Mouse (Mus musculus) lung, embryonic 14.5 days (tissue): ENCODE results near the gene Fermt2. TPM values are rescaled to one million over a fixed set of nuclear protein-coding genes. Genes with fewer than 3 reads are reported as not detected.

ENCODE experiments used
- ATAC-seq: fragments of 200-750 bp; cut with Nextera tagmentation; 2 replicates; pipeline ENCODE4 v1.8.0; 2017; ENCODE audit warnings: mild to moderate bottlenecking, moderate TSS enrichment, moderate library complexity; ENCODE audit not compliant: insufficient read depth
- DNase-seq: peaks from one replicate; pipeline ENCODE4 v3.0.0-alpha.2; 2015
- H3K27ac ChIP-seq: fragments of 300-500 bp; sonication (generic); 2 replicates; pipeline ENCODE4 v1.5.1; 2014; ENCODE audit warnings: low read depth, mild to moderate bottlenecking, moderate library complexity
- H3K27me3 ChIP-seq: fragments of 300-500 bp; sonication (generic); 2 replicates; pipeline ENCODE4 v1.6.1; 2014; ENCODE audit warnings: low read length, control low read depth; ENCODE audit not compliant: insufficient read depth
- H3K36me3 ChIP-seq: fragments of 300-500 bp; sonication (generic); 2 replicates; pipeline ENCODE4 v1.6.1; 2014; ENCODE audit warnings: control low read depth; ENCODE audit not compliant: insufficient read depth
- H3K4me1 ChIP-seq: fragments of 300-500 bp; sonication (generic); 2 replicates; pipeline ENCODE4 v1.6.1; 2014; ENCODE audit warnings: antibody characterized with exemption, control low read depth; ENCODE audit not compliant: insufficient read depth
- H3K4me2 ChIP-seq: fragments of 300-500 bp; sonication (generic); 2 replicates; pipeline ENCODE4 v1.6.1; 2014; ENCODE audit warnings: mild to moderate bottlenecking
- H3K4me3 ChIP-seq: fragments of 300-500 bp; sonication (generic); 2 replicates; pipeline ENCODE4 v1.5.1; 2014; ENCODE audit warnings: low read depth, low read length
- H3K9ac ChIP-seq: fragments of 300-500 bp; sonication (generic); 2 replicates; pipeline ENCODE4 v1.6.1; 2014
- H3K9me3 ChIP-seq: fragments of 300-500 bp; sonication (generic); 2 replicates; pipeline ENCODE4 v1.6.1; 2016; ENCODE audit warnings: low read depth, low read length, control low read depth
- CTCF ChIP-seq: IDR thresholded peaks from 2 replicates; pipeline ENCODE4 v1.5.1; 2016; ENCODE audit warnings: antibody characterized with exemption, low read depth
- WGBS: fragments of 180-500 bp; shearing (Covaris S2); extraction: QIAGEN DNeasy Blood & Tissue Kit; methylation state at CpG from one replicate; pipeline ENCODE4 v1.1.7; 2014; 5-methylcytosine and 5-hydroxymethylcytosine counted together
- polyA plus RNA-seq: library from polyadenylated mRNA; unstranded; fragments of >200 nt; fragmentation: Nextera tagmentation; extraction: Ambion mirVana; gene quantifications from 2 replicates; pipeline ENCODE4 v1.2.1, GENCODE M21; 2014

Fermt2 gene
- polyA plus RNA-seq, 1 experiment from 2014 or later = 209 TPM

DNA sequence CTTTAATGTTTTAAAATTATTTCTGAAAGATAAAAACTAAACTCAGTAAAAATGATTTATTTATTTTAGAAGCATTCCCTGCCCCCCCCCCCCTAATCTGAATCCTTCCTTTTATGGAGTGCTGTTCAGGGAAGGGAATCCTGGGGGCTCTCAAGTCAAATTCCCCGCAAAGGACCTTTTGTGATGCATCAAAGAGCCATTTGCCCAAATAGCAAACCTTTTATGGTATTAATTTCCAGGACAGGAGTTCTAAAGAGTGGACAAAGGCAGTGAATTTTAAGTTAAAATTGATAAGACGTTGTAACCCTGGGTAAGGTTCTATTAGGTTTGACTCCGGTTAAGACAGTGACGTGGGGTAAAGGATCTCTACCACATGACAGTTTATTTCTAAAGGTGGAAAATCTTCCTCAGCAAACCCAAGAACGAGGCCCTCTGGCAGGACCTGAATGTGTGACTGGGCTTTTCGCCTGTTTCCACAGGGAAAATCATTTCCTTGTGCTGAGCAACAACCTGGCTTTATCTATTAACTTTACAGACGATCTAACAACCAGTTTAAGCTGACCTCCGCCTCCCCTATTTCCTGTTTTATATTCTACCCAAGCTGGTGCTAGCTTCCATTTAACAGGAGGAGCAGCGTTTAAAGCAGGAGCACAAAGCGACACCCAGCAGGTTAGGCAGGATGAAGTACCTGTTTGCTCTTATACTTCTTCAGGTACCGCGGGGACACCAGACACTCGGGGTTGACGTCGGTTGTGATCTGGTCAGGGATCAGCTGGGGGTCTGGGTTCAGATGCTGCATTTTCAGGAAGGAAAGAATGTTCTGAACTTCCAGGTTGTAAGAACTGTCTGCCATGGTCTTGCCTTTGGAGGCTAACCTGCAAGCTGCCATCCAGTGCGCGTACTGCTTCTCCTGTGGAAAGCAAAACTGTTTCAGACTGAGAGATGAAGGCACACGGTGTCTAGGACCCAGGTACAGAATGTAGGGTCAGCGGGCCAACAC, 65.6 kb downstream of the Fermt2 start:
- WGBS = 50% methylated on average over 19 of the region's 19 CpGs

DNA sequence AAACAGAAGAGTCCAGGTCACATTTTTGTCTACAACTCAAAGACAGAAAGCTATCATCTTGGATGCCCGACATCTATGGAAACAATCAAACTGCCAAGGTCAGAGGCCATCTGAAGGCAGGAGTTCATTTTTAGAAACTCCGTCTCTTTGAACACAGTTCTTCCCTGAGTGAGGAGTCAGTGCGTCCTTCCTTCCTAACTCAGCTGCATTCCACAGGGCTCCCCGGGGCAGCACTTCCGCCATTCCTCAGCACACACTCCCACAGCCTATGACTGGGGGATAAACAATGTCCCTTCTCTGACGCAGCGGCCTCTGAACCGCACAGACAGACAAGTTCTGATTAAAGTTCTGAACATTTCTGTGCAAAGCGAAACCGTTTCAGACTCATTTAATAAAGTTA, 66.3 kb downstream of the Fermt2 start:
- TF ChIP-seq CTCF = no peak
- no peaks in the 10 kb centered on the region for H3K9me3 ChIP-seq
- DNase-seq (peak; percentile 88), ATAC-seq (peak; percentile 95)
- 6% methylated on average over 10 of the region's 10 CpGs for WGBS
- H3K36me3 ChIP-seq = peaks cover 78% of the 10 kb centered on the region
- no peaks in the 10 kb centered on the region for H3K27me3 ChIP-seq
- 0 out of 2 replicates have a peak, but pooled peaks cover 3% of the 10 kb centered on the region for H3K4me1 ChIP-seq
- H3K4me2 ChIP-seq = no peak overlapping the region
- H3K4me3 ChIP-seq = no peak overlapping the region
- peak overlapping the region; percentile 17; the same call in 1 of the 2 replicates for H3K9ac ChIP-seq
- peak overlapping the region; percentile 87 for H3K27ac ChIP-seq

More for the DNA sequence above, 65.6 kb downstream of the Fermt2 start:
- TF ChIP-seq CTCF = no peak
- DNase-seq (peak; percentile 52), ATAC-seq (peak; percentile 21; the same call in 1 of the 2 replicates)
- 0 out of 2 replicates have a peak, but pooled peaks cover 3% of the 10 kb centered on the region for H3K4me1 ChIP-seq
- peaks cover 79% of the 10 kb centered on the region for H3K36me3 ChIP-seq
- H3K4me3 ChIP-seq = no peak overlapping the region
- no peak overlapping the region for H3K4me2 ChIP-seq
- peak overlapping the region; percentile 58 for H3K27ac ChIP-seq
- no peaks in the 10 kb centered on the region for H3K27me3 ChIP-seq
- 0 out of 2 replicates have a peak, but pooled peaks cover 1% of the 10 kb centered on the region for H3K9me3 ChIP-seq
- no peak overlapping the region for H3K9ac ChIP-seq

GRCm38 (mm10) chr14:45462875-45463475, 66.9 kb downstream of the Fermt2 start:
- DNase-seq = no peak
- Histone ChIP-seq H3K4me3 (no peak overlapping the region), H3K4me2 (no peak overlapping the region), H3K27ac (peak overlapping the region; percentile 87), H3K9ac (peak overlapping the region; percentile 17; the same call in 1 of the 2 replicates), H3K27me3 (no peaks in the 10 kb centered on the region), H3K4me1 (0 out of 2 replicates have a peak, but pooled peaks cover 3% of the 10 kb centered on the region), H3K9me3 (no peaks in the 10 kb centered on the region), H3K36me3 (peaks cover 83% of the 10 kb centered on the region)
- no peak for ATAC-seq
- no peak for TF ChIP-seq CTCF
- 69% methylated on average over 10 of the region's 10 CpGs for WGBS

DNA sequence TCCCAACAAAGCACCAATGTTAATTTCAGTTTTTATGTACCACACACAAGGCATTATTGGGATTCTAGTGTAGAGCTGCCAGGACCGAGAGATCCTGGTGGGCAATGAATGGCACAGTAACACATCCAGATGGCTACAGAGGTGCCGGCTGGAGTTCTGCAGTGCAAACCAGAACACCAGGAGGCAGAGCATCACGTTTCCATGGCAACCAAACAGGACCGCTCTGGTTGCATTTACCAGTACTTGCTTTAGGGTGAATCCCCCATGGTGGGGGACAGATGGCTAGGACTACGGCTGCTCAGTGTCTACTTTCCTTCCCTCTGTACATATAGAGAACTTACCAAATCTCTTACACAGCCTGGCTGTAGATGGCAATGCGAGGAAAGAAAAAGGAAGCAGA, 67.5 kb downstream of the Fermt2 start:
- H3K9me3 ChIP-seq = no peaks in the 10 kb centered on the region
- H3K4me2 ChIP-seq = no peak overlapping the region
- 59% methylated on average over 6 of the region's 6 CpGs for WGBS
- H3K27me3 ChIP-seq = no peaks in the 10 kb centered on the region
- DNase-seq (peak; percentile 48), ATAC-seq (no peak)
- H3K4me1 ChIP-seq = 0 out of 2 replicates have a peak, but pooled peaks cover 3% of the 10 kb centered on the region
- H3K36me3 ChIP-seq = peaks cover 82% of the 10 kb centered on the region
- no peak overlapping the region for H3K9ac ChIP-seq
- no peak overlapping the region for H3K4me3 ChIP-seq
- no peak overlapping the region for H3K27ac ChIP-seq
- no peak for TF ChIP-seq CTCF

DNA sequence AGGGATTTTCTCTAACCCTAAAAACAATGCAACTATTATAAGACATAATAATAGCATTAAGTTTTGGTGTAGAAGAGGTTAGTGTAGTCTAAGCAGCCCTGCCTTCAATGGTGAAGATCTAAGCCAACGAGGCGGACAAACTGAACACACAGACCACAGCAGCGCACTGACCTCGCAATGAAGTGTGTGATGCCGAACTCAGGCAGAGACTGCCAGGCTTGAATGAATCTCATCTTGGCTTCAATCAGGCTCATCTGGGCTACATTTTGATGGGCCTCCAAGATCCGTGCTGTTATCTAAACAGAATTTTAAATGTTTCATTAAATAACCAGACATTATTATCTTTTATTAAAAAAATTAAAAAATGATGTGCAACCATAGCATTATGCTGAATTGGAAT, 68.0 kb downstream of the Fermt2 start:
- Histone ChIP-seq H3K4me1 (0 out of 2 replicates have a peak, but pooled peaks cover 3% of the 10 kb centered on the region), H3K4me3 (no peak overlapping the region), H3K4me2 (no peak overlapping the region), H3K27ac (no peak overlapping the region), H3K9me3 (no peaks in the 10 kb centered on the region), H3K27me3 (no peaks in the 10 kb centered on the region), H3K36me3 (peaks cover 78% of the 10 kb centered on the region), H3K9ac (no peak overlapping the region)
- TF ChIP-seq CTCF = no peak
- DNase-seq (no peak), ATAC-seq (no peak)
- 94% methylated on average over 6 of the region's 6 CpGs for WGBS

DNA sequence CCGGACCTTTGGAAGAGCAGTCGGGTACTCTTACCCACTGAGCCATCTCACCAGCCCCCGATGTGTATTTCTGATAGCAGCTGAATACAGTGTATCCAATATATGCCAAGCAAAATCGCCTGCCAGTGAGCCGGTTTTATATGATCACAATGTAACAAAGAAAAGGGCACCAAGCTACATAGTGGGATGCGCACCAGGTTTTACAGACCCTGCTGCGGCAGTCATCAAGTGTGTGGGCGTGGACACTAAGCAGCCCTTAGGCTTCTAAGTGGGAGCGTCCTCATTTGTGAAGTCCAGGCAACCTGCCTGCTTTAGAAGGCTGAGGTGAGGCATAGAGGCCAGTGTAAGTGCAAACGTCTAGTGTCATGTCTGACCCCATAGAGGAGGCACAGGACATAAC, 69.4 kb downstream of the Fermt2 start:
- Histone ChIP-seq H3K9ac (no peak overlapping the region), H3K27me3 (no peaks in the 10 kb centered on the region), H3K27ac (no peak overlapping the region), H3K36me3 (peaks cover 64% of the 10 kb centered on the region), H3K4me3 (no peak overlapping the region), H3K4me2 (no peak overlapping the region), H3K4me1 (0 out of 2 replicates have a peak, but pooled peaks cover 3% of the 10 kb centered on the region), H3K9me3 (no peaks in the 10 kb centered on the region)
- 90% methylated on average over 10 of the region's 10 CpGs for WGBS
- DNase-seq (no peak), ATAC-seq (no peak)
- TF ChIP-seq CTCF = no peak

DNA sequence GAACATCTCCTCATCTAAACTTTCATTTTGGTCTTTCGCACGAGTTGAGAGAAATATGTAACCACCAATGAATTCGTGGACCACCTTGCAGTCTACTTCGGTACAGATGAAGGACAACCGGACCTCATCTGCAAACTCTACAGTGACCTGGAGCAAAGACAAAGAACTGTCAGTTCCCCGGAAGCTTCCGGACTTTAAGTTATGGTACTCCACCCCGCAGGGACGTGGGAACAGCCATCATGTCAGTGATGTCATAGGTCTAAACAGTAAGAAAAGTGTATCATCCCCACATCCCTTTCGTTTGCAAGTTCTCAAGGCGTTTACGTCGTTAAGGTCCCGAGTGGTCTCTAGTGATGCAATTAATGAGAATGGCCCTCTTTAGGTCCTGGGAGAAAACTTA, 70.0 kb downstream of the Fermt2 start:
- peaks cover 61% of the 10 kb centered on the region for H3K36me3 ChIP-seq

More for the DNA sequence above, 70.0 kb downstream of the Fermt2 start:
- H3K4me2 ChIP-seq = no peak overlapping the region
- no peak for ATAC-seq
- peaks cover 6% of the 10 kb centered on the region; the same call in 1 of the 2 replicates for H3K4me1 ChIP-seq
- H3K27ac ChIP-seq = no peak overlapping the region
- no peak overlapping the region for H3K4me3 ChIP-seq
- H3K27me3 ChIP-seq = no peaks in the 10 kb centered on the region
- no peak for TF ChIP-seq CTCF
- no peak for DNase-seq
- H3K9ac ChIP-seq = no peak overlapping the region
- H3K9me3 ChIP-seq = no peaks in the 10 kb centered on the region
- 93% methylated on average over 14 of the region's 14 CpGs for WGBS
